ENCODE assay signal across 8 mouse cellular contexts in the genomic region with DNA sequence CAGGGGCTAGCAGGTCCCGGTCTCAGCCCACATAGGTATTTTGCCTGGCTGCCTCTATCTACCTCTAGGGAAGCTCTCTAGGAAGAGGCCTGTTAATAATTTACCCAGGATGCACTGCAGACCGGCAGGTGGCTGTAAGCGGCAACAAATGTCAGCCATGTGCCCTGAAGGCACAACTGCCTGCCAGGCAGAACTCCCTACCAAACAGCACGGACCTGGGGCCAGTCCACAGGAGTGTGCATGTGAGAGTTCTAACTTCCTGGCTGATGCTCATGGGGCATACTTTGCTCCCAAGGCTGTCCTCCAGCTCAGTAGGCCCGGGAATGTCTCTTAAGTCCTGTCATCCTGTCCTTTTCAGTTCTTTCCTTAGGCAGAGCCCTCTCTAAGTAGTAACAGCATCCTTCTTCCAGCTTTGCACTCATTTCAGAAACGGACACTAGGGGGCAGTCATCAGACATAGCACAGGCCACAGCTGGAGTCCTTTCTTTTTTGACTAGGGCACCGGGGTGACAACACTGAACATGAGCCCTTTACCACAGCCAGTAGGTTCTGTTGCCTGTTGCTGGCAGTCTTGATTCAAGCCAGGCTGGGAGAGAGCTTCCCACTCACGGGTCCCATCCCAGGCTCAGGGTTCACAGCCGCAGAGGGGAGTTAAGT.
DNase-seq lines count a peak whose midpoint lies in the region; ATAC-seq and TF ChIP-seq lines count a peak whose summit lies in the region.

No protein-coding gene starts in this region.

- H3K79me2 ChIP-seq in heart, adult 2 months (replicated peaks; ENCODE audit: control insufficient read depth, insufficient read depth, low read length) = no peaks in the 10 kb centered on the region

- peaks cover 1% of the 10 kb centered on the region; the same call in 1 of the 2 replicates for H3K4me1 ChIP-seq in heart, adult 2 months (ENCODE audit: control insufficient read depth, insufficient read depth, low read length)
- H3K4me1 ChIP-seq in limb, embryonic 12.5 days (replicated peaks) = peaks cover 4% of the 10 kb centered on the region; the same call in 1 of the 2 replicates

- TF ChIP-seq EP300 in heart, adult 2 months (IDR thresholded peaks at IDR 0.05; ENCODE audit: insufficient read depth, low read depth, low read length) = peak; percentile 56; the same call in 1 of the 2 replicates

- H3K36me3 ChIP-seq in heart, adult 2 months (ENCODE audit: control insufficient read depth, insufficient read depth, low read length) = no peaks in the 10 kb centered on the region
- H3K36me3 ChIP-seq in limb, embryonic 12.5 days = no peaks in the 10 kb centered on the region
- H3K36me3 ChIP-seq in splenic B cell, adult 2 months (ENCODE audit: control insufficient read depth, insufficient read depth, low read length, poor library complexity, severe bottlenecking) = no peaks in the 10 kb centered on the region

- intact Hi-C loops in heart, adult 2 months (cut with DNase I) = loop anchor here (1.0 to 5.0 kb wide), 3 partner anchors 215 to 385 kb away; a partner anchor contains a TSS

- DNase-seq in 3T3-L1 (ENCODE audit: low read depth, low spot score) = peak; percentile 93
- DNase-seq in adrenal gland, adult 8-10 months = peak; percentile 54
- peak; percentile 81 for DNase-seq in embryo, embryonic 11.5 days (ENCODE audit: low read depth, low spot score)
- peak; percentile 63 to 67 for DNase-seq in heart, adult 2 months
- peak; percentile 89 for DNase-seq in kidney, adult 9 months
- DNase-seq in naive thymus-derived CD4-positive, alpha-beta T cell, adult 2 months (ENCODE audit: low read depth) = peak; percentile 92
- DNase-seq in splenic B cell, adult 2 months (ENCODE audit: low read depth, low spot score) = peak; percentile 85

- H3K9me3 ChIP-seq in limb, embryonic 12.5 days = no peaks in the 10 kb centered on the region

- WGBS in heart, adult 2 months = 32% methylated on average over 9 of the region's 9 CpGs
- WGBS in limb, embryonic 12.5 days = 19% methylated on average over 9 of the region's 9 CpGs

- no peak overlapping the region for H3K4me2 ChIP-seq in limb, embryonic 12.5 days

- ATAC-seq in limb, embryonic 12.5 days (ENCODE audit: insufficient number of reproducible peaks, insufficient read depth, low FRiP score, low TSS enrichment, low read depth) = peak; percentile 29; the same call in 1 of the 2 replicates

- H3K27me3 ChIP-seq in heart, adult 2 months (ENCODE audit: control insufficient read depth, insufficient read depth, low read length) = no peaks in the 10 kb centered on the region
- H3K27me3 ChIP-seq in limb, embryonic 12.5 days = 0 out of 2 replicates have a peak, but pooled peaks cover 7% of the 10 kb centered on the region
- no peaks in the 10 kb centered on the region for H3K27me3 ChIP-seq in splenic B cell, adult 2 months (ENCODE audit: control insufficient read depth, insufficient read depth, low read length, poor library complexity, severe bottlenecking)

- H3K4me3 ChIP-seq in heart, adult 2 months = no peak overlapping the region
- no peak overlapping the region for H3K4me3 ChIP-seq in limb, embryonic 12.5 days (replicated peaks)

- TF ChIP-seq POLR2A in heart, adult 2 months (IDR thresholded peaks at IDR 0.05; ENCODE audit: insufficient read depth, low read depth, low read length) = no peak

- no peak overlapping the region for H3K9ac ChIP-seq in heart, adult 2 months (ENCODE audit: low read depth, low read length)
- no peak overlapping the region for H3K9ac ChIP-seq in limb, embryonic 12.5 days (replicated peaks)

- peak; percentile 97 for TF ChIP-seq CTCF in heart, adult 2 months (IDR thresholded peaks at IDR 0.05)

- no peak overlapping the region for H3K27ac ChIP-seq in heart, adult 2 months
- no peak overlapping the region for H3K27ac ChIP-seq in limb, embryonic 12.5 days
